Mouse (Mus musculus) heart, postnatal 0 days (tissue): ENCODE measurements around the gene Clybl.

Source experiments
- CTCF ChIP-seq: IDR thresholded peaks from 2 replicates; pipeline ENCODE4 v1.5.1; 2016; ENCODE audit warnings: antibody characterized with exemption, control low read depth, low read depth
- EP300 ChIP-seq: IDR thresholded peaks from 2 replicates; pipeline ENCODE4 v1.6.1; 2016; ENCODE audit warnings: antibody characterized with exemption, low read depth

DNA sequence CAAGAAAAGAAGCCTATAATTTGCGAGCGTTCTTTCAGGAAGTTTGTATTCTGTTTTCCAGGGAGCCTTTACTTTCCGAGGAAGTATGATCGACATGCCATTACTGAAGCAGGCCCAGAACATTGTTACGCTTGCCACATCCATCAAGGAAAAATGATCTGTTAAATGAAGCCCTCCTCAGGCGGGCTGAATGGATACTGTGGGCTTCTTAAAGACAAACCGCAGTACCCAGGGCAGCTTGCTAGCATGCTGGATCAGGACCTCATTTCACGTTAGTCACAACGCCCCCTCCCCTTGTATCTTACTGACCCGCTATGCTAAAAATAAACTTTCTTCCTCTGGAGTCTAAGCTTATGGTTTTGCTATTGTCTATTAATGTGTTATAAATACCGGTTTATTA lies 220.4 kb downstream of the Clybl start:
- no peak for TF ChIP-seq CTCF
- TF ChIP-seq EP300: no peak
